Mouse (Mus musculus): ENCODE measurements at regions not wholly inside any gene's neighbourhood (a gene's known extent, or its start where the extent isn't known, plus 50 kb on each side); places are given as distances from the start of the nearest gene placed in this dataset.

DNA sequence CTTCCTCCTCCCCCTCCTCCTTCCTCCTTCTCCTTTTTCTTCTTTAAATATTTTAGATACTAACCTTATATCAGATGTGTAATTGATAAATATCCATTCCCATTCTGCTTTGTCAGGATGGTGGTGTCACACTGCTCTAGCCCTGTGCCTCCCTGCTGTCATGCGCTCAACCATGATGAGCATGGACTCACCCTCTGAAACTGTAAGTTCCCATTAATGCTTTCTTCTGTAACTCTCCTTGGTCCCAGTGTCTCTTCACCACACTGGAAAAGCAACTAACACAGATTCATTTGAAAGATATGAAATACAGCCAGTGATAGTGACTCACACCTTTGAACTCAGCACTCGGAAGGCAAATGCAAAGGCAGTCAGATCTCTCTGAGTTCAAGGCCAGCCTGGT, 75.9 kb downstream of the Ccnl1 start:
- TF ChIP-seq CTCF (IDR thresholded peaks at IDR 0.05; ENCODE audit: low read depth): no peak
- no peak for TF ChIP-seq EP300 (IDR thresholded peaks at IDR 0.05; ENCODE audit: low read depth)
